Mouse (Mus musculus) midbrain, embryonic 10.5 days (tissue): Measurements from ENCODE around the gene Lin52. TPM values are rescaled to one million over a fixed set of nuclear protein-coding genes. Genes with fewer than 3 reads are reported as not detected.

Experiments
- DNase-seq: peaks from one replicate; pipeline ENCODE4 v3.0.0-alpha.2; 2017; ENCODE audit warnings: low spot score
- H3K27ac ChIP-seq: fragments of 300-500 bp; sonication (generic); replicated peaks from 2 replicates; pipeline ENCODE4 v1.5.1; 2016; ENCODE audit warnings: mild to moderate bottlenecking
- H3K27me3 ChIP-seq: fragments of 300-500 bp; sonication (generic); 2 replicates; pipeline ENCODE4 v1.6.1; 2016; ENCODE audit warnings: low read depth, mild to moderate bottlenecking; ENCODE audit not compliant: poor library complexity, severe bottlenecking
- H3K36me3 ChIP-seq: fragments of 300-500 bp; sonication (generic); 2 replicates; pipeline ENCODE4 v1.6.1; 2016; ENCODE audit warnings: mild to moderate bottlenecking, moderate library complexity
- H3K4me1 ChIP-seq: fragments of 300-500 bp; sonication (generic); 2 replicates; pipeline ENCODE4 v1.6.1; 2016
- H3K4me3 ChIP-seq: fragments of 300-500 bp; sonication (generic); 2 replicates; pipeline ENCODE4 v1.5.1; 2016; ENCODE audit warnings: mild to moderate bottlenecking, moderate library complexity
- H3K9me3 ChIP-seq: fragments of 300-500 bp; sonication (generic); replicated peaks from 2 replicates; pipeline ENCODE4 v1.6.1; 2016; ENCODE audit warnings: mild to moderate bottlenecking
- WGBS: fragments of 180-500 bp; shearing (Covaris S2); methylation state at CpG from one replicate; pipeline ENCODE4 v1.1.7; 2016; 5-methylcytosine and 5-hydroxymethylcytosine counted together
- polyA plus RNA-seq: library from polyadenylated mRNA; unstranded; fragments of >200 nt; fragmentation: Nextera tagmentation; extraction: Ambion mirVana; gene quantifications from 2 replicates; pipeline ENCODE4 v1.2.1, GENCODE M21; 2016

Lin52 gene
- polyA plus RNA-seq, 1 experiment from 2014 or later: 31.4 TPM

DNA sequence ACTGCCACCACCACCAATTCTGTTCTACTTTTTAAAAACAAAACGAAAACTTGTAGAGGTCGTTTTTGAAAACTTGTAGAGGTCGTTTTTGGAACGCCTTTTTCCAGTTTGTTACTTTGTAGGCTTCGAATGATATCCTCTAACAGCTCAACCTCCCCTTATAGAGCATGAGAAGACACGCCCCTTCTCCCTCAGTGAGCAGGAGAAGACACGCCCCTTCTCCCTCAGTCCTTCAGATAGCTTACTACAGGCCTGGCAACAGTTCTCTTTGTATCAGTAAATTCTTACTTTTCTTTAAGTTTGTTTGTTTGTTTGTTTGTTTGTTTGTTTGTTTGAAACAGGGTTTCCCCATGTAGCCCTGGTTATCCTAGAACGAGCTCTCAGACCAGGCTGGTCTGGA lies 104.0 kb downstream of the Lin52 start:
- Histone ChIP-seq H3K4me3 (no peak overlapping the region), H3K27ac (no peak overlapping the region), H3K9me3 (no peaks in the 10 kb centered on the region), H3K4me1 (no peaks in the 10 kb centered on the region), H3K27me3 (0 out of 2 replicates have a peak, but pooled peaks cover 5% of the 10 kb centered on the region), H3K36me3 (no peaks in the 10 kb centered on the region)
- 60% methylated on average over 8 of the region's 8 CpGs for WGBS
- DNase-seq: no peak

DNA sequence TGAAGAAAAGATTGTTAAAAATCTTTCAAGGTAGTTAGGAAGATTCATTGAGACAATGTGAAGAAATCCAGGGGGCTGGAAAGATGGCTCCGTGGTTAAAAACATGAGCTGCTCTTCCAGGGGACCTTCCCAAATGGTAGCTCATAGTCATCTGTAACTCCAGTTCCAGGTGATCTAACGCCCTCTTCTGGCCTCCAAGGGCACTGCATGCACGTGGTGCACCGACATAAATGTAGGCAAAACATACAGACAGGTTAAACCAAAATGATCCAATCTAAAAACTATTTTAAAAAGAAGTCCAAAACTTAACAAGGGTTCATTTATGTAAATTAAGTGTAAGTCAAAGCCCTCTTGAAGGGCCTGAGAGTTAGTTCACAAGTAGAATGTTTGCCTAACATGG lies 111.3 kb downstream of the Lin52 start:
- Histone ChIP-seq H3K27me3 (peaks cover 31% of the 10 kb centered on the region), H3K27ac (no peak overlapping the region), H3K36me3 (no peaks in the 10 kb centered on the region), H3K4me1 (no peaks in the 10 kb centered on the region), H3K4me3 (no peak overlapping the region), H3K9me3 (no peaks in the 10 kb centered on the region)
- WGBS: 56% methylated on average over 4 of the region's 4 CpGs
- no peak for DNase-seq

DNA sequence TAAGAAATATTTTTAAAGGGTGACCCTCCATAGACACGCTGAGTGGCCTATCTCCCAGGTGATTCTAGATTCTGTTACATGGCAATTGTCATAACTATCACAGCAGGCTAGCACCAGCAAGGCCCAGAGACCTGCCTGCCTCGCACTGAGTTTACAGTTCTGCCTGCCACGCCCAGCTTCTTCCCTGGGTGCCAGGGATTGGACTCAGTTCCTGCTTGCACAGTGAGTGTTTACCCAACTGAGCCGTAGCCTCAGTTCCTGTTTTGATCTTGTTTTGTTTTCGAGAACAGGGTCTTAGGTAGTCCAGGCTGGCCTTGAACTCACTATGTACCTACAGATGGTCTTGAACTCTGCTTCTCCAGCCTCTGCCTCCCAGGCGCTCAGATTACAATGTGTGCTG lies 116.4 kb downstream of the Lin52 start:
- no peak overlapping the region for H3K27ac ChIP-seq
- H3K4me3 ChIP-seq: no peak overlapping the region
- no peaks in the 10 kb centered on the region for H3K9me3 ChIP-seq
- peaks cover 82% of the 10 kb centered on the region for H3K27me3 ChIP-seq
- H3K36me3 ChIP-seq: no peaks in the 10 kb centered on the region
- H3K4me1 ChIP-seq: peaks cover 27% of the 10 kb centered on the region
- DNase-seq: no peak
- 84% methylated on average over 6 of the region's 6 CpGs for WGBS

DNA sequence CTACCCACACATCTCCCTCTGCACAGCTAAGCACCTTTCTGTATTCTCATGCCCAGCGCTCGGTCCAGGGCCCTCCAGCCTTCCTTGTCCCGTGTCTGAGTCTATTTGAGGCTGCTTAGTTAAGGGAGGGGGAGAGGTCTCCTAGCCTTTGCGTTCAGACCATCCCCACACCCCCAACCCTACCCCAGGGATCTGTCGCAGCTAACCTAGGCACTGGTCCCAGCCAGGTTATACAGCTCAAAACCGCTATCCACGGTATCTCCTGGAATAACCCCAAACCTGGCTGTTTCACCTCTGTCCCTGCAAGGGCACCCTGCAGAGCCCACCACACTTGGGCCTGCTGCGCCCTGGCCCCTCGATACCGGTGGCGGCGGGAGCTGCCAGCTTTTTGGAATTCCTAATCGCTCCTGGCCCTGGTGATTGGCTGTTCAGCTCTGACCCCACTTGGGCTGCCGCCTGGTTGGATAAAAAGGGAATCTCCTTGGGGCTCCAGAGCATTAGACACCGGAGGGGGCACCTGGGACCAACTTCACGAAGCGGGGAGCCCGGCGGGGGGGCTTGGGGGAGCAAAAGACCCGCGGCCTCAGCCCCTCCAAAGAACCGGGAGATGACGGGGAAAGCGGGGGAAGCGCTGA lies 118.2 kb downstream of the Lin52 start, which contains the start of gene Vsx2:
Gene Vsx2, plus strand, starts transcription at position 427 of the 635 bp plus-strand sequence.
- no peak for DNase-seq
- no peak within 1 kb of the TSS for H3K27ac ChIP-seq
- no peaks in the 10 kb centered on the region for H3K9me3 ChIP-seq
- H3K4me1 ChIP-seq: peaks cover 27% of the 10 kb centered on the region
- peak within 1 kb of the TSS; percentile 38 for H3K4me3 ChIP-seq
- 2% methylated on average over 25 of the region's 25 CpGs for WGBS
- no peaks in the 10 kb centered on the region for H3K36me3 ChIP-seq
- peaks cover 90% of the 10 kb centered on the region for H3K27me3 ChIP-seq

DNA sequence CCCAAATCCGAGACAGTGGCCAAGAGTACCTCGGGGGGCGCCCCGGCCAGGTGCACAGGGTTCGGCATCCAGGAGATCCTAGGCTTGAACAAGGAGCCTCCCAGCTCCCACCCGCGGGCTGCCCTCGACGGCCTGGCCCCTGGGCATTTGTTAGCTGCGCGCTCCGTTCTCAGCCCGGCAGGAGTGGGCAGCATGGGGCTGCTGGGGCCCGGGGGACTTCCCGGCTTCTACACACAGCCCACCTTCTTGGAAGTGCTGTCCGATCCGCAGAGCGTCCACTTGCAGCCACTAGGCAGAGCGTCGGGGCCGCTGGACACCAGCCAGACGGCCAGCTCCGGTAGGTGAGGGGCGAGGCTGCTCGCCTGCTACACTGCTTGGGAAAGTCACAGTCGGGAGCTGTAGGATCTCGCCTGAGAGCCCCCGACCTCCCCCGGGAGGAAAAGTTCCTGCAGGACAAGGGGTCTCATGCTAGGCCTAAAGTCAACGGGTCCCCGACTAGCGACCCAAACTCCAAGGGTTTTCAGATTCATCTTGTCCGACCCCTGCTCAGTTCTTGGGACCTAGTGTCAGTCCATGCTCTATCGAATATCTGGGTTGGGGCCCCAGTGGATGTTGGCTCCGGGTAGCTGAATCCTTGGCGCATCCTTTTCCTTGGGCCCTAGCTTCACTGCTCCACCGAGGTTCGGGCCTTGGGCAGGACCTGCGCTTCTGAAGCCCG lies 118.9 kb downstream of the Lin52 start:
- peak; percentile 58 for DNase-seq

DNA sequence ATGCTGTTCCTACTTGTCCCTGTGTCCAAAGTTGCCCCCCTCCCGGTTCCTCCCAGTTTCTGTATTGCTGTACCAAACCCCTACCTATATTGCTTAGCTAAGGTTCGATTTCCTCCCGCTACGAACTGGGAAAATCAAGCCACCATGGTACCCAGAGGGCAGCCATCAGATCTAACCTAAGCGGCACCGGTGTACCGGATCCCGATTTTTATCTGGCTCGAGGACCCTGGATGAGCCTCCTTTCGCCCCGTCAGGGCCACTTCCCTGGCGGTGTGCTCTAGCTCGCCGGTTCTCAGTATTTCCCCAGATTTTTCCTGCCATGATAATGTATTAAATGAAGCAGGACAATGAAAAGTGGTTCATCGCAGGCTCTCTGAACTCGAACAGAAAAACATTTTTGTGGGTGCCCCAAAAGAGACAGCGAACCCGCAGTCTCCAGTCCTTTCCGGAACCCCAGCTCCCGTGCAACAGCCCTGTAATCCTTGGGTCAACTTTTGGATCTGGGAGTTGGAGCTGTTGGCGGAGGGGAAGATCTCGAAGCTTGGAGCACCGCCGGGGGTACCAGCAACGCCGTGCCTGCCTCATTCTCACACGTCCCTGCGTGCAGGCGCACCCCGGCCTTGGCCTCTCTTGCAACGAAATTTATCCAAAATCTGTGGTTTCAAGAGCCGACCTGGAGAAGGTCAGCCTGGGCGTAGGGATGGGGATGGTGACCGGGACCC lies 119.6 kb downstream of the Lin52 start:
- Histone ChIP-seq H3K4me1 (peaks cover 27% of the 10 kb centered on the region), H3K27ac (no peak overlapping the region), H3K4me3 (peak overlapping the region; percentile 14), H3K36me3 (no peaks in the 10 kb centered on the region), H3K27me3 (peaks cover 98% of the 10 kb centered on the region), H3K9me3 (no peaks in the 10 kb centered on the region)
- DNase-seq: peak; percentile 48
- WGBS: 1% methylated on average over 34 of the region's 34 CpGs

More for the DNA sequence above, 118.9 kb downstream of the Lin52 start:
- Histone ChIP-seq H3K27me3 (peaks cover 91% of the 10 kb centered on the region), H3K36me3 (no peaks in the 10 kb centered on the region), H3K4me1 (peaks cover 27% of the 10 kb centered on the region), H3K4me3 (peak overlapping the region; percentile 38), H3K9me3 (no peaks in the 10 kb centered on the region), H3K27ac (no peak overlapping the region)
- 1% methylated on average over 40 of the region's 40 CpGs for WGBS

DNA sequence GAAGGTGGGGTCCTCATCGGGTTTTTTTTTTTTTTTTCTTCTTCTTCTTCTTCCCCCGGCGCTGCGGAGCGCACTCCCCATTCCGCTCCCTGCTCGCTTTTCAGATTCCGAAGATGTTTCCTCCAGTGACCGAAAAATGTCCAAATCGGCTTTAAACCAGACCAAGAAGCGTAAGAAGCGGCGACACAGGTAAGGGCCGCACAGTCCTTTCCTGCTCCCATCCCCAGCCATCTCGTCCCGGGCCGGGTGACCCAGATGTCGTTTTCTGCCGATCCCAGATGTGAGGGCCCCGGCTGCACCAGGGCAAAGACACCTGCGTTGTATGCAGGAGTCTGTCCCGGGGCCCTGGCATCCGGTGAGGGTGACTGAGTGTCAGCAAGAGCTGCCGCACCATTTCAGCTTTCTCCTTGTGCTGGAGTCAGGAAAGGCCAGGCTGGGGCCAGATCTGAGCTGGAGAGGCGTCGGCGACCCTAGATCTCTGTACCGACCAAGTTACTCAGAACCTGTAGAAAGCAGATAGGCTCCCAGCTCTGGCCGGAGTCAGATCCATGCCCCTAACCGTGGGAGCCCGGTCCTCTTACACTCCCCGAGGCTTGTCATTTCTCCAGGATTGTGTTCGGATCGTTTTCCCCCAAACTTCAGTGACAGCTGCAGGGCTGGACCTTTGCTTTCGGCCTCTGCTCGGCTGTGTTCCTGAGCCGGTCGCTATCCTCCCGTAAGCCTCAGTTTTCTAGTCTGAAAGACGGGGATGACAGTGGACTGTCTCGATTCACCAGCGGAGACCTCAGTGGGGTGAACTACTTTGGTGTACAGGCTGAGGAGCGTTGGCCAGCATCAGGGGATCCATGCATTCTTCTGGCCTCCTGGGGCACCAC lies 120.5 kb downstream of the Lin52 start:
- peak overlapping the region; percentile 14 for H3K4me3 ChIP-seq
- DNase-seq: peak; percentile 64

DNA sequence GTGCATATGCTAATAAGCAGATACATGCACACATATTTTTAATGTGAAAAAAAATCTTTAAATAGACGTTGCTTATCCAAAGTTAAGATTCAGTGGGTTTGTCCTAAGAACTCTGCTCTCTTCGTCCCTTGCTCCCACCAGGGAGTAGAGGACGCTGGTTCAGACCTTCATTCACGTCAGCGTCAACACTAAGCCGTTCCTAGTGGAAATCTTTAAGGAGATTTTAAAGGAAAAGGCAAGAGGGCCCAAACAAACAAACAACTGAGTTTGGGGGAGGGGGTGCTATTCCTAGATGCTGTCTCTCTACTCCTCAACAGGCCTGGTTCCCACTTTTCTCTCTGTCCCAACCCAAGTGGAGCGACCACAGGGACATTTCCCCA lies 121.1 kb downstream of the Lin52 start:
- Histone ChIP-seq H3K9me3 (no peaks in the 10 kb centered on the region), H3K27me3 (peaks cover 100% of the 10 kb centered on the region), H3K36me3 (no peaks in the 10 kb centered on the region), H3K27ac (no peak overlapping the region), H3K4me3 (0 out of 2 replicates have a peak overlapping the region, but pooled peaks have one; percentile 14), H3K4me1 (peaks cover 27% of the 10 kb centered on the region)
- DNase-seq: peak; percentile 30
- WGBS: under 1% methylated on average over 7 of the region's 7 CpGs

More for the DNA sequence above, 120.5 kb downstream of the Lin52 start:
- peaks cover 27% of the 10 kb centered on the region for H3K4me1 ChIP-seq
- 1% methylated on average over 43 of the region's 43 CpGs for WGBS
- no peaks in the 10 kb centered on the region for H3K9me3 ChIP-seq
- H3K36me3 ChIP-seq: no peaks in the 10 kb centered on the region
- H3K27me3 ChIP-seq: peaks cover 100% of the 10 kb centered on the region
- no peak overlapping the region for H3K27ac ChIP-seq

DNA sequence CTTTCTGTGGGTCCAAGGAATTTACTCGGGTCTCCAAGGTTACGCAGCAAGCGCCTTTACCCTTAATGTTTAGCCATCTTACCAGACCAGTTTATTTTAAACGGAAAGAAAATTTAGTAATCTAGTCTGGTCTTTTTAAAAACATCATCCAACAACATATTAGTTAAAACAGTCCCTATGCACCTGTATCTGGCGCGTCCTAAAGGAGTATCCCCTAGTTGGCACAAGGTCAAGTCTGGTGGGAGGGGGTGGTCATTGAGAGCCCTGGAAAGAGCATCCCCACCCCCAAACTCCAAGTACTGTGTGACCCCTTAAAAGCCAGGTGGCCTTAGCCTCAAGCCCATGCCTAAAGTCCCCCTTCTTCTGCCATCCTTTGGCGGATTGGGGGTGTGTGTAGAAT lies 121.9 kb downstream of the Lin52 start:
- Histone ChIP-seq H3K36me3 (no peaks in the 10 kb centered on the region), H3K27ac (no peak overlapping the region), H3K9me3 (no peaks in the 10 kb centered on the region), H3K4me3 (no peak overlapping the region), H3K27me3 (peaks cover 100% of the 10 kb centered on the region), H3K4me1 (peaks cover 27% of the 10 kb centered on the region)
- DNase-seq: no peak
- WGBS: 16% methylated on average over 7 of the region's 7 CpGs

DNA sequence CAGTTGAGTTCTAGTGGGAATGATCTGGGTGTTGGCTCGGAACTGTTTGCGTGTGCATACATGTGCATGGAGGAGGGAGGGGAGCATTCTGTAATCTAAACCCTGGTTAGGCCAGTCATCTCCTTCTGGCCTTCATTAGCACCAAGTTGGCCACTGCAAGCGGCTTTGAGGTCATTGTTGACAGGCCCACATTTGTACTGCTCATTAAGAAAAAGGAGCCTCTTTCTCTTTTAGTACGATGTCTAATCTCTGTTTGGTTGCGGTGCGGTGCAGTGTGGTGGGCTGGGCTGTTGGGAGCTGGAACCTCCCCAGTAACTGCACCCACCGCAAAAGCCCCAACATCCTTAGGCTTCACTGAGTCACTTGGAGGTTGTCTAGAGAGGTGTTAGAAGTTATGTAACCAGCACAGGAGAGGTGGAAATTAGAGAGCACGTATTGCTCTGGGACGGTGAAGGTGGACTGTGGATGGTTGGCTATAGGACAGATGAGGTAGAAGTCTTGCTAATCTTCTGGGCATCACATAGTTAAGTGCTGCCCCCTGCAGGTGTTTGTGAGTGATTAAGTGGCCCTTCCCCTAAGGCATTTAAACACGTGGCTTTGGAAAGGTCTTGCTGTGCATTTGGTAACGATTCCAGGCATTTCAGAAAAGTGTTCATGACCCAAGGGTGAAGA lies 126.7 kb downstream of the Lin52 start:
- H3K27ac ChIP-seq: no peak overlapping the region
- H3K9me3 ChIP-seq: peaks cover 7% of the 10 kb centered on the region; the same call in 1 of the 2 replicates
- no peak overlapping the region for H3K4me3 ChIP-seq
- WGBS: 77% methylated on average over 11 of the region's 11 CpGs
- peaks cover 52% of the 10 kb centered on the region for H3K27me3 ChIP-seq
- H3K36me3 ChIP-seq: no peaks in the 10 kb centered on the region
- H3K4me1 ChIP-seq: peaks cover 6% of the 10 kb centered on the region; the same call in 1 of the 2 replicates
- no peak for DNase-seq

DNA sequence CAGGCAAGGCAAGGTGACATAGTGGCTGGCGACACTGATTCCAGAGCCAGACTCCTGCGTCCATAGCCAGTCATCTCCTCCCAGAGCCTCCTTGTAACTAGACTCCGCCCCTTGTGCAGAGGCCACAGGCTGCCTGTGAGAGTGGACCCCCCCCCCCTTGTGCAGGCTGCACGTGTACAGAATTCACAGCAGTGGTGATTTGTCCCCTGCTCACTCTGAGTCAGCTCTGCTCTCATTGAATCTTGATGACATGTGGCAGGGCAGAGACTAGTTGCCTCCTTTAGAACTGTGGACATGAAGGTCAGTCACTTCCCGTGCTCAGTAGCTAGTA lies 127.2 kb downstream of the Lin52 start:
- no peak overlapping the region for H3K27ac ChIP-seq
- no peak for DNase-seq
- H3K27me3 ChIP-seq: peaks cover 47% of the 10 kb centered on the region
- peaks cover 6% of the 10 kb centered on the region; the same call in 1 of the 2 replicates for H3K4me1 ChIP-seq
- no peaks in the 10 kb centered on the region for H3K36me3 ChIP-seq
- H3K4me3 ChIP-seq: no peak overlapping the region
- H3K9me3 ChIP-seq: peaks cover 12% of the 10 kb centered on the region
- 48% methylated on average over 5 of the region's 5 CpGs for WGBS

DNA sequence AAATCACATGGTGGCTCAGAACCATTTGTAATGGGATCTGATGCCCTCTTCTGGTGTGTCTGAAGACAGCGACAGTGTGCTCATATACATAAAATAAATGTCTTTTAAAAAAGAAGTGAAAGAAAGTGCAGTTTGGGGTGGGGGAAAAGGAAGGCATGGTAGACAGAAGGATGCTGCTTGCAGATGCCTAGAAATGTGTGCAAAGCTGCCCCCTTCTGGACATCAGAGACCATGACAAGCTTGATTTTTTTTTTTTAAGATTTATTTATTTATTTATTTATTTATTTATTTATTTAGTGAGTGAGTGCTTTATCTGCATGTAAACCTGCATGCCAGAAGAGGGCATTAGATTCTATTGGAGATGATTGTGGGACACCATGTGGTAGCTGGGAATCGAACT lies 130.1 kb downstream of the Lin52 start:
- H3K36me3 ChIP-seq: no peaks in the 10 kb centered on the region
- no peak overlapping the region for H3K27ac ChIP-seq
- H3K9me3 ChIP-seq: peaks cover 13% of the 10 kb centered on the region
- no peak overlapping the region for H3K4me3 ChIP-seq
- 97% methylated on average over 2 of the region's 2 CpGs for WGBS
- peaks cover 6% of the 10 kb centered on the region; the same call in 1 of the 2 replicates for H3K4me1 ChIP-seq
- peaks cover 18% of the 10 kb centered on the region for H3K27me3 ChIP-seq
- no peak for DNase-seq
